Mouse (Mus musculus) liver, embryonic 15.5 days (tissue): ENCODE data around the gene Engase. TPM values are rescaled to one million over a fixed set of nuclear protein-coding genes. Genes with fewer than 3 reads are reported as not detected.

ENCODE experiments used
- ATAC-seq: fragments of 200-750 bp; cut with Nextera tagmentation; 2 replicates; pipeline ENCODE4 v1.8.0; 2017; ENCODE audit warnings: moderate number of reproducible peaks, mild to moderate bottlenecking, moderate library complexity; ENCODE audit not compliant: insufficient read depth
- H3K27ac ChIP-seq: fragments of 300-500 bp; sonication (generic); replicated peaks from 2 replicates; pipeline ENCODE4 v1.5.1; 2015; ENCODE audit warnings: mild to moderate bottlenecking, inconsistent platforms
- H3K27me3 ChIP-seq: fragments of 300-500 bp; sonication (generic); 2 replicates; pipeline ENCODE4 v1.6.1; 2015; ENCODE audit warnings: mild to moderate bottlenecking, inconsistent platforms
- H3K36me3 ChIP-seq: fragments of 300-500 bp; sonication (generic); replicated peaks from 2 replicates; pipeline ENCODE4 v1.6.1; 2015; ENCODE audit warnings: moderate library complexity, mild to moderate bottlenecking, inconsistent platforms
- H3K4me1 ChIP-seq: fragments of 300-500 bp; sonication (generic); replicated peaks from 2 replicates; pipeline ENCODE4 v1.6.1; 2015; ENCODE audit warnings: inconsistent platforms
- H3K4me2 ChIP-seq: fragments of 300-500 bp; sonication (generic); 2 replicates; pipeline ENCODE4 v1.6.1; 2015; ENCODE audit warnings: moderate library complexity, mild to moderate bottlenecking, inconsistent platforms
- H3K4me3 ChIP-seq: fragments of 300-500 bp; sonication (generic); replicated peaks from 2 replicates; pipeline ENCODE4 v1.5.1; 2015; ENCODE audit warnings: mild to moderate bottlenecking, inconsistent platforms
- H3K9ac ChIP-seq: fragments of 300-500 bp; sonication (generic); 2 replicates; pipeline ENCODE4 v1.6.1; 2015; ENCODE audit warnings: moderate library complexity, mild to moderate bottlenecking, inconsistent platforms
- H3K9me3 ChIP-seq: fragments of 300-500 bp; sonication (generic); replicated peaks from 2 replicates; pipeline ENCODE4 v1.6.1; 2016; ENCODE audit warnings: inconsistent platforms
- WGBS: fragments of 180-500 bp; shearing (Covaris S2); methylation state at CpG from one replicate; pipeline ENCODE4 v1.1.7; 2015; ENCODE audit warnings: mixed read lengths; ENCODE audit not compliant: insufficient replicate concordance; 5-methylcytosine and 5-hydroxymethylcytosine counted together
- polyA plus RNA-seq: library from polyadenylated mRNA; unstranded; fragments of >200 nt; fragmentation: Nextera tagmentation; extraction: Ambion mirVana; gene quantifications from 2 replicates; pipeline ENCODE4 v1.2.1, GENCODE M21; 2015

Engase gene
- polyA plus RNA-seq, 1 experiment from 2014 or later: 7.8 TPM

DNA sequence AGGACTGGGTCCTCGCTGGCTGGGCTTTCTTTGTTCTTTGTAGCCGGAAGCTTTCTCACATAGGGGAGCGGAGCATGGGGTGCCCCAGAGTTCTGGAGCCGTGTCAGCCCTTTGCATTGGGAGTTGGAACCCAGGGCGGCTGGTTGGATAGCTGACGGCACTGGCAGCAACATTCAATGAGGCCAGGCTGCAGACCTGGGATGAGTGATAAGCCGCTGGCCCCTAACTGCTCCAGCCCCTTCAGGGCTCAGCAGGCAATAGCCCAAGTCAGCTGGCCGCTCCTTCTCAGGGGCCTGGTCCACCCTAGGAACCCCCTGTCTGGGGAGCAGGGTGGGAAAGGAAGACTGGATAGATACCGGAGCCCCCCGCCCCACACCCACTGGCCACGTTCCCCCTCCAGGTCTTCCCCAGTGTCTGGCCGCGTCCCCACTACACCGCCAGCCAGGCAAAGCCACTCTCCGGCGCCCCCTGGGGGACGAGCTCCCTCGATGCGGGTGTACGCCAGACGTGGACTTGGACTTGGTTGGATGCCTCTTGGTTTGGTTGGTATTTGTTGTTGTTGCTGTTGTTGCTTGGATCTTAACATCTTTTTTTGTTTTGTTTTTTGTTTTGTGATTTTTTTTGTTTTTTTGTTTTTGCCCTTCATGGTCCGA, 14.1 kb downstream of the Engase start:
- no peak overlapping the region for H3K9ac ChIP-seq
- H3K4me2 ChIP-seq: peak overlapping the region; percentile 58
- H3K9me3 ChIP-seq: no peaks in the 10 kb centered on the region
- peak; percentile 52 for ATAC-seq
- no peaks in the 10 kb centered on the region for H3K27me3 ChIP-seq
- peaks cover 10% of the 10 kb centered on the region for H3K36me3 ChIP-seq
- H3K27ac ChIP-seq: no peak overlapping the region
- H3K4me3 ChIP-seq: 0 out of 2 replicates have a peak overlapping the region, but pooled peaks have one; percentile 22
- WGBS: 15% methylated on average over 22 of the region's 22 CpGs
- peaks cover 7% of the 10 kb centered on the region for H3K4me1 ChIP-seq

DNA sequence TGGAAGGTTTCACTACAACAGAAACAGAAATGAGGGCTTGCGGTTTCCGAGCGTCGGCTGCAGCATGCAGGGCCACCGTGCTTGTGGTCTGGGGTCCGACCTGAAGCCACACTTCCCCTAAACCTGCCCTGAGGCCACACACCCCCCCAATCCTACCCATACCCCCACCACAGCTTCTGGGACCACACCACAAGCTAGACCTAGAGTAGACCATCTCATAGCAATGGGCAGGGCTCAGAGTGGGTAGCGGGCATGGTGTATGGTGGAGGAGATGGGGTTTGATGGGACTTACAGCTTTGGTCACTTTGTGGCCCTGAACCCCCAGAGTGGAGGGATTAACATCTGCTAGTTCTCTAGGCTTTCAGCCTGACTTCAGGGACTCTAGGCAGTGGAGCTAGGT, 14.6 kb downstream of the Engase start:
- Histone ChIP-seq H3K27ac (no peak overlapping the region), H3K9me3 (no peaks in the 10 kb centered on the region), H3K4me1 (peaks cover 7% of the 10 kb centered on the region), H3K36me3 (peaks cover 4% of the 10 kb centered on the region), H3K4me2 (no peak overlapping the region; the same call in 1 of the 2 replicates), H3K4me3 (no peak overlapping the region), H3K9ac (no peak overlapping the region), H3K27me3 (no peaks in the 10 kb centered on the region)
- 69% methylated on average over 7 of the region's 7 CpGs for WGBS
- ATAC-seq: no peak

DNA sequence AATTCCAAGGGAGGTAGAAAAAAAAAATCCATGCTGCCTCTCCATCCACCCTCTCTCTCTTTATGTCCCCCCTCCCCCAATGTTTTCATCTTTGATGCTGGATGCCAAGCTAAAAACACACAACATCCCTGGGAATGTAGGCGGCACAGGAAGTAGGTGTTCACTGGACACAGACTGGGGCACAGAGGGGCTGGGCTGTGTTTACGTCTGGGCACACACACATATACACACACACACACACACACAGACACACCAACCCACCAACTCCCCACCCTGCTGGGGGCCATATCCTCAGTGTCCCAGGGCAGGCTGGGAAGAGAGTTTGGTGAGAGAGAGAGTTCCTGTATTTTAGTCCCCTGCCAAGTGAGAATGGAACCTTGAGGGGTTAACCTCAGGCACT, 16.8 kb downstream of the Engase start:
- no peak for ATAC-seq
- Histone ChIP-seq H3K27ac (no peak overlapping the region), H3K4me2 (no peak overlapping the region), H3K4me1 (peaks cover 7% of the 10 kb centered on the region), H3K9ac (no peak overlapping the region), H3K27me3 (no peaks in the 10 kb centered on the region), H3K9me3 (no peaks in the 10 kb centered on the region), H3K4me3 (no peak overlapping the region), H3K36me3 (no peaks in the 10 kb centered on the region)
- WGBS: 70% methylated on average over 2 of the region's 2 CpGs

DNA sequence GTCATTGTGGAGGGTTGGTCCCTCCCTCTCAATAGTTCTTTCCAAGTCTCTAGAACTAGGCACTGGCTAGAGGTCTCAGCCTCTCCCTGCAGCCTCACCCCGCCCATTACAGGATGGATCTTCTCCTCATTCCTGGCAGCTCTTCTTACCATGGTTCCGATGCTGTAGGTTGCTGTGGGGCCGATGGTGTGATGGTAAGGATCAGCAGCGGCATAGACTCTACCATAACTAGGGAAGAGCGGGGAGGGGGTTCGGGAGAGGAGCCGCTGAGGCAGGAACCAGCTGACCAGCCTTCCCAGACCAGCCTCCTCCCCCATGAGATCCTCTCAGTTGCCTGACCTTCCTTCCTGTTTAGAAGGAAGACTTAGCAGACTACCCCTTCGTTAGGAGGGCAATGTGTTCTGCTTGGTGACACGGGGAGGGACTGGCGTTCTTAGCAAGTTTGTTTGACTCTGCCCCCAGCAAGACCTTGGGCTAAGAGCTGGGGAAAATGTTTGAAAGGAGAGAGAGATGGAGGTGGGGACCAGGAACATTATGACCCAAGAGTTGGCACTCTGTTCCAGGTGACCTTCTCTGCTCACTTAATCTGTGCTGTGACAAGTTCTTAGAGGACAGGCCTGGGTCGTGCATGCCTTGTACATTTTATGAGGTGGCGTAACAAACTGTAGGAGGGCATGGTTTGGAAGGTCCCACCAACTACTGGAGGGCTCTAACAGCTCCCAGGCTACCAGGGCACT, 17.5 kb downstream of the Engase start:
- Histone ChIP-seq H3K27ac (no peak overlapping the region), H3K9ac (no peak overlapping the region), H3K9me3 (no peaks in the 10 kb centered on the region), H3K4me2 (no peak overlapping the region; the same call in 1 of the 2 replicates), H3K36me3 (no peaks in the 10 kb centered on the region), H3K4me1 (peaks cover 7% of the 10 kb centered on the region), H3K4me3 (no peak overlapping the region), H3K27me3 (0 out of 2 replicates have a peak, but pooled peaks cover 3% of the 10 kb centered on the region)
- ATAC-seq: no peak
- WGBS: 47% methylated on average over 12 of the region's 12 CpGs

DNA sequence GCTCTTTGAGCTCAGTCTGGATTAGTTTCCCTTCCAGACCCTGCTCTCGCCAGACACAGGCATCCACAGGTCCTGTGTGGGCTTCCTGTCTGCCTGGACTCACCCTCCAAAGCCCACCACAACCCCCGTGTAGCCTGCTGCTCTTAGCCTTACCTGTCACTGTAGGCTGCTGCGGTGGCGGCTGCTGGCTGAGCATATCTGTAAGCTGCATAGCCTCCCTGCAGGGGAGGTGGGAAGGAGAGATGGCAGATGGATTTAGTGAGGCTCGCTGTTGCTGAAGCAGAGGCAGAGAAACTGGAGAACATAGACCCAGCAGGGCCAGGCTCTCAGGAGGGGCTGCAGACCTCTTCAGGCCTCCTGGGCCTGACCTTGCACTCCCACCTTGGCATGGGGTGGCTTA, 18.4 kb downstream of the Engase start:
- Histone ChIP-seq H3K9me3 (no peaks in the 10 kb centered on the region), H3K27ac (no peak overlapping the region), H3K4me1 (peaks cover 7% of the 10 kb centered on the region), H3K36me3 (no peaks in the 10 kb centered on the region), H3K27me3 (0 out of 2 replicates have a peak, but pooled peaks cover 5% of the 10 kb centered on the region), H3K9ac (no peak overlapping the region), H3K4me3 (no peak overlapping the region), H3K4me2 (no peak overlapping the region)
- ATAC-seq: no peak
- WGBS: 38% methylated on average over 5 of the region's 5 CpGs

DNA sequence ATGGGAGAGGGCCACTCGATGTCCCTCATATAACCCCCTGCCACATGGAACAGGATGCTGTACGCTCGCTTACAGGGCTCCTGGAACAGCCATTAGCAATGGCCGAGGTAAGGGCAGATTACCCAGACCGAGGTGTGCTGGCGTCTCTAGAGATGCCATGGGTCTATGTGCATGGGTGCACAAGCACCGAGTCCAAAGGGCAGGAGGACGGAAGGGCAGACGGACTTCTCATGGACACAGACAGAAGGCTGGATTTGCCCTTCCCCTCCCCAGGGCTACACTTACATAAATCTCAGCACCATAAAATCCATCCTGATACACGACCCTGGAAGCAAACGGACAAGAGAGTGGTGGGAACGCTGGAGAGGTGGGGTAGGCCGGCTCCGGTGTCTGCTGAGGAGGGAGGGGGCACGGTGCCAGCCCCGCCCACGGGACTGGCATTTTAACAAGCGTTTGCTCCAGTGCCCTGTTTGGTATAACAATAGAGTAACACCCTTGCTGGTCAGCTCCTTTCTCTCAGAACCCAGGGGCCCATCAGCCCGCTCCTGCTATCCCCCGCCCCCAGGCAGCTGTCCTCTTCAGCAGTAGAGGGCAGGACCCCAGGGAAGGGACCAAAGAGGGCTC, 19.5 kb downstream of the Engase start:
- Histone ChIP-seq H3K9ac (no peak overlapping the region), H3K4me3 (no peak overlapping the region), H3K36me3 (no peaks in the 10 kb centered on the region), H3K27ac (no peak overlapping the region), H3K27me3 (0 out of 2 replicates have a peak, but pooled peaks cover 7% of the 10 kb centered on the region), H3K4me1 (no peaks in the 10 kb centered on the region), H3K9me3 (no peaks in the 10 kb centered on the region), H3K4me2 (no peak overlapping the region)
- no peak for ATAC-seq
- WGBS: 58% methylated on average over 20 of the region's 20 CpGs

DNA sequence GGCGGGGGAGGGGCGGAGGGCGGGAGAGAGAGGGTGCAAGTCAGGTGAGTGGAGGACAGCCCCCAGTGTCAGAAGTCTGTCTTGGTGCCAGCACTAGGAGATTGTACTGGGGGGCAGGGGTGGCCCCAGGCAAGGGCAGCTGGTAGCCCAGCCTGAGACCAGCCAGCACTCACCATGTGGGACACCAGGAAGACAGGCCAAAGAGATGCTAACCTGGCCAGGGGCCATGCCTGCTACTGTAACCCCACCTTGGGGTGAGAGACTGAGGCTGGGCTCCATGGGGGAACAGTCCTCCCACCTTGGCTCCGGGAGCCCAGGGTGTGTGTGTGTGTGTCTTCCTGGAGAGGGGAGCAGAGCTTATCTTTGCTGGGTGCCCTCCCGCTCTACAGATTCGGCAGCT, 26.4 kb downstream of the Engase start:
- WGBS: 38% methylated on average over 6 of the region's 6 CpGs
- Histone ChIP-seq H3K36me3 (no peaks in the 10 kb centered on the region), H3K4me2 (no peak overlapping the region), H3K27ac (no peak overlapping the region), H3K4me3 (no peak overlapping the region), H3K9me3 (no peaks in the 10 kb centered on the region), H3K9ac (no peak overlapping the region), H3K27me3 (peaks cover 41% of the 10 kb centered on the region), H3K4me1 (no peaks in the 10 kb centered on the region)
- no peak for ATAC-seq

DNA sequence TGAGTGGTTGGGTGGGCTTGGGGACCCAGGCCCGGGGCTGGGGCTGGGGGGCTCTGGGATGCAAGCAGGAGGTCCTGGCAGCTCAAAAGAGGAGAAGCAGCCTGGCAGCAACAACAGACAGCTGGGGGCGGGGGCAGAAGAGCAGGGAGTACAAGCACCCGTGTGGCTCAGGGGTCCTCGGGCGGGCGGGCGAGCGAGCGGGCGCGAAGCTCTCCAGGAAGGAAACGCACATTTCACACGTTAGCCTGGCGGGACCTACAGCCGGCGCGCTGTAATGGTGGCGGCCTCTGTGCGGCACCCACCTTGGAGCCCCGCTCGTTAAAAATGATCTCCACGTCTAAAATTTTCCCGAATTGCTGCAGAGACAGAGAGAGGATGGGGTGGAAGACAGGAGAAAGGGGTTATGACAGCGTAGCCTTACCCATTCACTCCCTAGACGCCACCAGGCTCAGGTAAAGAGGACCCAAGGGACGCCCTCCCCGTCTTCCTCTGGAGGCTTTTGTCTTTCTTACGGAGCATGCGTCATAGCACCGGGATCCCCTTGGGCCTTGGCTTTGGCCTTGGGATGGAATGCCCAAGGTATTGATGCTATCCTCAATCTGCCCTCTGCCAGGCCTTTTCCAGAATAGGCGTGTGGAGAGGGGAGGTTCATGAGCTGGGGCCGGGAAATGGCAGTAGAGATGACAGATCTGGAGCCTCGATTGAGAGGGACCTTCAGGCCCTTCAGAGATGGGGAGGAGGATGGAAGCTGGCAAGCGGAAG, 27.0 kb downstream of the Engase start:
- no peak overlapping the region for H3K4me3 ChIP-seq
- no peaks in the 10 kb centered on the region for H3K9me3 ChIP-seq
- no peak overlapping the region for H3K4me2 ChIP-seq
- WGBS: 20% methylated on average over 34 of the region's 34 CpGs
- H3K36me3 ChIP-seq: no peaks in the 10 kb centered on the region
- H3K27ac ChIP-seq: no peak overlapping the region
- H3K9ac ChIP-seq: no peak overlapping the region
- no peak for ATAC-seq
- H3K4me1 ChIP-seq: no peaks in the 10 kb centered on the region
- peaks cover 44% of the 10 kb centered on the region for H3K27me3 ChIP-seq

DNA sequence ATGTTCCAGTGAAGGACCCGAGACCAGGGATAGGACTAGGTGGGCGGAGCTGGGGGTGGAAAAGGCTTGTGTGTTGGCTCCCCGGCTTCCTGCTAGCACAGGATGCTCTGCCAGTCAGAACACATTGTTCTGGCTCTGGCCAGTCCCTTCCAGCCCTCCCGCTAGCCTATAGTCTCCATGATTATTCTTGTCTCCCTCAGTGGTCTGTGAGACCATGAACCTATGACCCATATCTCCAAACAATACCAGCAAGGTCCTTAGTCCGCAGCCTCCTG, 27.5 kb downstream of the Engase start:
- Histone ChIP-seq H3K4me3 (no peak overlapping the region), H3K27ac (no peak overlapping the region), H3K36me3 (no peaks in the 10 kb centered on the region), H3K9me3 (no peaks in the 10 kb centered on the region), H3K9ac (no peak overlapping the region), H3K27me3 (peaks cover 41% of the 10 kb centered on the region), H3K4me2 (no peak overlapping the region), H3K4me1 (no peaks in the 10 kb centered on the region)
- ATAC-seq: no peak
- 37% methylated on average over 5 of the region's 5 CpGs for WGBS

DNA sequence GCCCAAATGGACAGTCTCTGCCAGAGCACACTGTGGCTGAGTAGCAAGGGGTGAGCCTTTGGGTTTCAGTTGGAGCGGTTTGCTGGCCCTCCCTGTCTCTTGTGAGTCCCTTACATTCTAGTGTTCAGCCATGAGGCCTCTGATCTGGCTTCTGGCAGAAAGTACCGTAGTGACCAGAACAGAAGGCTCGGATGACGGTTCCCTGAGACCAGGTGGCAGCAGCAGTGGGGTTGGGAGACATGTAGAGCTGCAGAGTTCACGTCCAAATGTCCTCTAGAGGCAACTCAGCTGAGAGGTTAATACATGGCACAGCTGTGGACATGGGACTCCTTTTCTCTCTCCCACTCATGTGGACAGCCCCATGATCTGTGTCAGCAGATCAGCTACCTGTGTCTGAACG, 30.5 kb downstream of the Engase start:
- 53% methylated on average over 6 of the region's 6 CpGs for WGBS
- no peaks in the 10 kb centered on the region for H3K4me1 ChIP-seq
- H3K4me3 ChIP-seq: no peak overlapping the region
- H3K9me3 ChIP-seq: no peaks in the 10 kb centered on the region
- H3K27ac ChIP-seq: no peak overlapping the region
- no peaks in the 10 kb centered on the region for H3K36me3 ChIP-seq
- H3K4me2 ChIP-seq: no peak overlapping the region
- no peak for ATAC-seq
- peaks cover 34% of the 10 kb centered on the region for H3K27me3 ChIP-seq
- no peak overlapping the region for H3K9ac ChIP-seq

DNA sequence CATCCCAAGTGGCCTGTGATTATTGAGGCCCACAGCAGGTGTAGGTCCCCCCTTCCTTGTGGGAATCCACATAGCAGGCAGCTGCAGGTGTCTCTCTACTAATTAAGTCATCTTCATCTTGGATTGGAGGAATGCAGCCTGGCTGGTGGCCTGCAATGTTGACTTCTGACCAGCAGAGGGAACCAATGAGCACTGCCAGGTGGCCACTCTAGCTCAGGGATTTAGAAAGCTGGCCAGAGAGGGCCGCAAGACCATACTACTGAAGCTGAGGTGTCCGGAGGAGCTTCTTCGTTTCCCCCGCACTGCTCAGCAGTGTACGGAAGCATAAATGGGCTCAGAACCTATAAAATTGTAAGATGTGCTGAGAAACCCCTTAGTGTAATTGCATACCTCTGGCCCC, 31.3 kb downstream of the Engase start:
- Histone ChIP-seq H3K4me3 (no peak overlapping the region), H3K4me2 (no peak overlapping the region), H3K27me3 (peaks cover 26% of the 10 kb centered on the region), H3K4me1 (no peaks in the 10 kb centered on the region), H3K36me3 (no peaks in the 10 kb centered on the region), H3K27ac (no peak overlapping the region), H3K9ac (no peak overlapping the region), H3K9me3 (no peaks in the 10 kb centered on the region)
- no peak for ATAC-seq
- WGBS: 30% methylated on average over 5 of the region's 5 CpGs
